Mouse (Mus musculus): Measurements from ENCODE around the gene Tox3. TPM values are rescaled to one million over a fixed set of nuclear protein-coding genes. Genes with fewer than 3 reads are reported as not detected.

Tox3 gene
- total and polyA plus RNA-seq, 3 experiments: not detected

GRCm38 (mm10) chr8:90314312-90314711, 33.8 kb downstream of the Tox3 start:
- no peak for DNase-seq (ENCODE audit: extremely low read depth)
- H3K36me3 ChIP-seq (replicated peaks in 1 of 2; ENCODE audit: control insufficient read depth in 1 of 2, insufficient read depth in 1 of 2, low read length in 1 of 2): no peaks in the 10 kb centered on the region
- peaks cover 0 to 3% of the 10 kb centered on the region in 2 experiments; a peak in 1 of 4 replicates for H3K4me1 ChIP-seq (ENCODE audit: control insufficient read depth in 1 of 2, insufficient read depth in 2 of 2)
- H3K27ac ChIP-seq (ENCODE audit: insufficient read depth, low read depth): no peak overlapping the region
- no peak overlapping the region for H3K4me2 ChIP-seq (ENCODE audit: insufficient read depth, low read depth, poor library complexity, severe bottlenecking)
- TF ChIP-seq ETS1 (conservative IDR thresholded peaks at IDR 0.05; ENCODE audit: low read depth, low read length) (no peak), BHLHE40 (IDR thresholded peaks at IDR 0.05; ENCODE audit: low read depth, low read length) (no peak), CHD2 (IDR thresholded peaks at IDR 0.05; ENCODE audit: low read length) (no peak), NELFE (IDR thresholded peaks at IDR 0.05; ENCODE audit: low read depth, low read length) (no peak), E2F4 (IDR thresholded peaks at IDR 0.05; ENCODE audit: insufficient replicate concordance, low read depth, low read length) (no peak), TBP (conservative IDR thresholded peaks at IDR 0.05; ENCODE audit: low read depth, low read length) (no peak), ZC3H11A (IDR thresholded peaks at IDR 0.05; ENCODE audit: low read depth, low read length) (no peak), EP300 (IDR thresholded peaks at IDR 0.05; ENCODE audit: low read length) (no peak), SIN3A (IDR thresholded peaks at IDR 0.05; ENCODE audit: low read length) (no peak), NRF1 (IDR thresholded peaks at IDR 0.05; ENCODE audit: low read depth, low read length) (no peak), CTCF (conservative IDR thresholded peaks at IDR 0.05 in 1 of 2, IDR thresholded peaks at IDR 0.05 in 1 of 2; ENCODE audit: low read depth in 2 of 2, low read length in 2 of 2) (no peak), MAX (IDR thresholded peaks at IDR 0.05; ENCODE audit: low read length) (no peak), ZNF384 (IDR thresholded peaks at IDR 0.05; ENCODE audit: low read depth, low read length) (no peak), MYC (IDR thresholded peaks at IDR 0.05; ENCODE audit: low read depth, low read length) (no peak), SMC3 (IDR thresholded peaks at IDR 0.05; ENCODE audit: low read depth, low read length) (no peak), JUN (IDR thresholded peaks at IDR 0.05; ENCODE audit: insufficient read depth, low read depth, low read length) (no peak), JUND (conservative IDR thresholded peaks at IDR 0.05; ENCODE audit: low read depth, low read length) (no peak), MAFK (IDR thresholded peaks at IDR 0.05; ENCODE audit: insufficient replicate concordance, low read length) (no peak)
- H3K4me3 ChIP-seq (replicated peaks in 1 of 3; ENCODE audit: low read depth in 2 of 3, low read length in 2 of 3, poor library complexity in 1 of 3): no peak overlapping the region
- no peaks in the 10 kb centered on the region for H3K79me2 ChIP-seq (replicated peaks; ENCODE audit: control insufficient read depth, extremely low read depth, insufficient read depth, poor library complexity, severe bottlenecking)
- no peaks in the 10 kb centered on the region for H3K27me3 ChIP-seq (replicated peaks)
- H3K9ac ChIP-seq (ENCODE audit: insufficient read depth, low read depth): no peak overlapping the region
- in situ Hi-C loops (cut with MboI; ENCODE audit: low pct_ligation_motif_present, low pct_unique_long_range_greater_than_20kb, low sequenced_read_pairs): no loop called here
- dilution Hi-C loops (cut with MboI; ENCODE audit: extremely low pct_ligation_motif_present, extremely low pct_unique_long_range_greater_than_20kb, low sequenced_read_pairs): no loop called here
- no peaks in the 10 kb centered on the region for H3K9me3 ChIP-seq (replicated peaks; ENCODE audit: low read length)

- Histone ChIP-seq H3K27ac (ENCODE audit: insufficient read depth, low read depth) (no peak overlapping the region), H3K9ac (ENCODE audit: insufficient read depth, low read depth) (no peak overlapping the region), H3K4me1 (ENCODE audit: control insufficient read depth in 1 of 2, insufficient read depth in 2 of 2) (peaks cover 0 to 8% of the 10 kb centered on the region in 2 experiments; a peak in 2 of 4 replicates), H3K4me2 (ENCODE audit: insufficient read depth, low read depth, poor library complexity, severe bottlenecking) (no peak overlapping the region), H3K36me3 (replicated peaks in 1 of 2; ENCODE audit: control insufficient read depth in 1 of 2, insufficient read depth in 1 of 2, low read length in 1 of 2) (no peaks in the 10 kb centered on the region), H3K9me3 (replicated peaks; ENCODE audit: low read length) (no peaks in the 10 kb centered on the region), H3K79me2 (replicated peaks; ENCODE audit: control insufficient read depth, extremely low read depth, insufficient read depth, poor library complexity, severe bottlenecking) (no peaks in the 10 kb centered on the region), H3K4me3 (replicated peaks in 1 of 3; ENCODE audit: low read depth in 2 of 3, low read length in 2 of 3, poor library complexity in 1 of 3) (no peak overlapping the region), H3K27me3 (replicated peaks) (no peaks in the 10 kb centered on the region)
- no peak for TF ChIP-seq JUN (IDR thresholded peaks at IDR 0.05; ENCODE audit: insufficient read depth, low read depth, low read length)
- no peak for TF ChIP-seq ZC3H11A (IDR thresholded peaks at IDR 0.05; ENCODE audit: low read depth, low read length)
- no peak for TF ChIP-seq TCF12 (IDR thresholded peaks at IDR 0.05; ENCODE audit: low read depth, low read length)
- TF ChIP-seq RAD21 (IDR thresholded peaks at IDR 0.05; ENCODE audit: low read depth, low read length): no peak
- no peak for TF ChIP-seq USF2 (conservative IDR thresholded peaks at IDR 0.05; ENCODE audit: low read depth, low read length)
- DNase-seq (ENCODE audit: extremely low read depth): no peak
- dilution Hi-C loops (cut with MboI; ENCODE audit: extremely low pct_ligation_motif_present, extremely low pct_unique_long_range_greater_than_20kb, low sequenced_read_pairs) (no loop called here), in situ Hi-C loops (cut with MboI; ENCODE audit: low pct_ligation_motif_present, low pct_unique_long_range_greater_than_20kb, low sequenced_read_pairs) (no loop called here)
These were observed 45.2 kb downstream of the Tox3 start for GRCm38 (mm10) chr8:90302951-90303350.
